Mouse (Mus musculus) embryonic fibroblast, embryonic 13.5 days (primary cell): Measurements from ENCODE around the gene Colq.

Experiments
- CTCF ChIP-seq: IDR thresholded peaks from 2 replicates; pipeline ENCODE4 v1.5.1; 2011; ENCODE audit warnings: mild to moderate bottlenecking, control low read depth, low read length, moderate library complexity, borderline replicate concordance; ENCODE audit not compliant: insufficient read depth
- POLR2A ChIP-seq: IDR thresholded peaks from 2 replicates; pipeline ENCODE4 v1.6.1; 2011; ENCODE audit warnings: low read depth, mild to moderate bottlenecking, control low read depth, low read length, moderate library complexity

GRCm38 (mm10) chr14:31597446-31597845 is 6.3 kb upstream of the Colq start:
- TF ChIP-seq CTCF: no peak
- no peak for TF ChIP-seq POLR2A
